Mouse (Mus musculus) liver, embryonic 14.5 days (tissue): ENCODE results near the gene Mrpl54.

ENCODE experiments used
- CTCF ChIP-seq: IDR thresholded peaks from 2 replicates; pipeline ENCODE4 v1.5.1; 2016; ENCODE audit warnings: antibody characterized with exemption, low read depth, control low read depth
- EP300 ChIP-seq: IDR thresholded peaks from 2 replicates; pipeline ENCODE4 v1.6.1; 2016; ENCODE audit warnings: antibody characterized with exemption, low read depth

DNA sequence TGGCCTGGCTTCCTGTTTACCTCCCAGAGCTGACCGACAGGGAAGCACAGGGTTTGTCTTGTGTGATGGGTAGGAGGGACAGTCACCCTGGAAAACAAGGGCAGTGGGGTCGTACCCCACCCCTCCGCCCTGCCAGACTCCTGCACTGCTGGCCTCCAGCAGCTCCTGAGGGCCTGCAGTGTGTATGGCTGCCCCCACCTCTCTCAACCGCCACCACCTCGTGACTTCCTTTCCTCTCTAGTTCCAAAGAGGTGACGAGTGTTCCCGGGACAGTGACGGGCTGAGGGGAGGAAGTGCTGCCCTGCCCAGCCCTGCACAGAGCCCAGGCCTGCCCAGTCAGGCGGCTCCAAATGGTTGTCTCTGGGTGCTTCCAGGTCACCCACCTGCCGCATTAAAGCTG is 31.1 kb upstream of the Mrpl54 start:
- TF ChIP-seq CTCF (no peak), EP300 (no peak)
